Mouse (Mus musculus): Measurements from ENCODE around the gene Snx29. TPM values are rescaled to one million over a fixed set of nuclear protein-coding genes. Genes with fewer than 3 reads are reported as not detected.
"Not testable (repeated sequence)": the region's sequence is repeated elsewhere in the genome, so short reads cannot be mapped to it uniquely, and the experiment has no call there.

The Snx29 gene
- 1 to 10 TPM; 5.1 to 8.3 TPM for polyA plus RNA-seq (2017; shearing (Covaris generic))

DNA sequence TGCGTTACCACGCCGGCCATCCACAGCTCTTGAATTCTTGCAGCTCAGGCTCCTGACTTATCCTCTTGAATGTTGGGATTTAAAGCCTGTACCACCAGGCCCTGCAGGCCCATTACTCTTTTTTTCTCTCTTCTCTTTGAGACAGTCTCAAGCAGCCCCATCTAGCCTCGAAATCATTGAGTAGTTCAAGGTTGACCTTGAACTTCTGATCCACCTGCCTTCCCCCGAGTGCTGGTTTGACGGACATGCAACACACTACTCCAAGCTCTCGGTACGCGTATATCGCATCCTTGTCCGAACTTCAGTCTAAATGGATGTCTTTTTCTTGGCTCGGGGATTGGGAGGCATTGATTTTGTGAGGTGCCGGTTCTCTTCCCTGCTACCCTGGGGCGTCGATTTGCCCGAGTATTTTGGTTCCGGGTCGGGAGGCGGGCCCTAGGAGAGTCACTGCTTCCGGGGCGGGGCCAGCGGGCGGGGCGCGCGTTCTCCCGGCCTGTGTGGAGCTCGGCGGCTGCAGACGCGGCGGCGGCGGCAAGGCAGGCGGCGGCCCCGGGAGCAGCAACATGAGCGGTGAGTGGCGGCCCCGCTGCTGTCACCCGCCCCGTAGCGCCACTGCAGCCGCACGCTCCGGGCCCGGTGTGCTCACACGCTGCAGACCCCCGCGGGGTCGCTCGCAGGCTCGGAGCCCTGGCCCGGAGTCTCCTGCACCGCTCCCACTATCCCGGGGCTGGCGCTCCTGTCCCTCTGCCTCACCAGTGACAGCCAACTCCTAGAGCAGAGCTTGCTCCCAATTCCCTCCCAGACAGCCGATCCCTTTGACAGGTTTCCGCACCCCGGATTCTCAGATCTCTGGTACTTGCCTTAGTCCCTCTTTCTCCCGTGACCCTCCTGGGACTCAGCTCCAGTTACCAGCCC is at the start of gene Snx29:
Gene Snx29 (plus strand): TSS at position 500 of the 915 bp plus-strand sequence.
- peak; percentile 96 for ATAC-seq

DNA sequence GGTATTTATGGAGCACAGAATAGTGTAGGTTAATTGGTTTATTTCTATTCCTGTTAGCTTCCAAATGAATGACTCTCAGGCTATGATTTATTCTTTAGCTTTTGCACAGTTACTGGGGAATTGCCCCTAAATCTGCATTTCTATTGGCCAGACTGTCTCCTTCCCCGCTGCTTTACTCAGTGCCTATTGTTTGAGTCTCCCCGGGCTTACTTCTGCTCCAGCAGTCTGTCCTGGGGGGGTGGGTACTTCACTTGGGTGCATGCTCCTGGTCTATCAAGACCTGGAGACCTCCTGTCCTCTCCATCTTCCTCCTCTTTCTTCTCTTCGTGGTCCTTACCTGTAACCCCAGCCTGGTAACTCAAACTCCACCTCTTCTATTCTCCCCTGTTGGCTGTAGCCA is 45.8 kb upstream of the Snx29 start:
- ATAC-seq = no peak

DNA sequence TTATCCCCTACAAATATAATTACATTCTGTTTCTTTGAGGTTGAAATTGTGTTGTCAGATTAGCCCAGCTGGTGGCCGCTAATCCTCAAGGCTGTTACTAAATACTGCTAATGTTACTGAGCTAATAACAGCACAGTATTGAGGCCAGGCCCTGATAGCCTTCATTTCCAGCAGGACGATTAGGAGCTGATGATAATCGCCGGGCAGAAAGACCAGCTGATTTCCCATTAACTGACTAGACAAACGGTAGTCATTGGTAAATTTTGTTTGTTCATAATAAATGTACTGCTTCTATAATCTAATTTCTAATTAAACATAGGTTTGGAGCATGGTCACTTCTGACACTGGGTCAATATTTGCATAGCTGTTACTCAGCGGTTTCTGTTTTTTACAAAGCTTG is 43.9 kb upstream of the Snx29 start:
- ATAC-seq = no peak

DNA sequence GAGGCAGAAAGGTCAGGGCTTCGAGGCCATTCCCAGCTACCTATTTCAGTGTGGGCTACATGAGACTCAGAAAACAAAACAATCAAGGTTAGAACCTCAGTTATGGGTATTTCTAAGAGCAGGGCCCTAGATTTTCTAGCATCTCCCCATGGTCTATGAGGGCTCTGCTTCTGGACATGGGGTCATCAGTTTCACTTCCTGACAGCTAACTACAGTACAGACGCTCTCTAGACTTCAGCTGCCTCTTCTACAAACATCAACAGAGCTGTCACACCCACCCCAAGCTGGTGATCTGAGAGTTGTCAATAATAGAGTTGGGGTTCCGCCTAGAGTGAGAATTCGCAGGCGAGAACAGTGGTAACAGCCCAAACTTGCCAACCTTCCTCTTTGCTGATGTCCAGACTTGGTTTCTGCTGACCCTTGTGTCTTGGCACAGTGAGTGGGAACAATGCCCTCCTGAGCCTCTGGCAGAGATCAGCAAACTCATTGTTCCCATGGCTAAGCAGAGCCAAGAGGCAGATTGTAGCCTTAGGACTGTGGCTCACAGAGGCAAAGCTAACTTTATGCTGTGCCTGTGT is 40.0 kb upstream of the Snx29 start:
- no peak for ATAC-seq

DNA sequence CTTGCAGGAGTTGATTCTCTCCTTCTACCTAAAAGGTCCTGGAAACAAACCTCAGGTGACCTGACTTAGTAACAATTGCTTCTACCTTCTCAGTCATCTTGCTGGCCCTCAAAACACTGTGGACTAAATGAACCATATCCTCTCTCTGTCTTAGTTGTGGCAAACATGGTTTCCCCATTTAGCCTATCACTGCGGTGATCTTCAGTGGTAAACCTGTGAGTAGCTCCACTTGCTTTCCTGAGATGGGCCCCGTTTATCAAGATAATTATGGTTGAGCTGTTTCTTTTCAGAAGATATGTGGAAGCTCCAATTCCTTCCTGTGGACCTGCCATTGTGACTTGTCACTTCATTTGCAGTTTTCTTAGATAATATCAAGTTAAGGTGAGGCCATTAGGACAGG is 37.8 kb upstream of the Snx29 start:
- ATAC-seq = no peak

DNA sequence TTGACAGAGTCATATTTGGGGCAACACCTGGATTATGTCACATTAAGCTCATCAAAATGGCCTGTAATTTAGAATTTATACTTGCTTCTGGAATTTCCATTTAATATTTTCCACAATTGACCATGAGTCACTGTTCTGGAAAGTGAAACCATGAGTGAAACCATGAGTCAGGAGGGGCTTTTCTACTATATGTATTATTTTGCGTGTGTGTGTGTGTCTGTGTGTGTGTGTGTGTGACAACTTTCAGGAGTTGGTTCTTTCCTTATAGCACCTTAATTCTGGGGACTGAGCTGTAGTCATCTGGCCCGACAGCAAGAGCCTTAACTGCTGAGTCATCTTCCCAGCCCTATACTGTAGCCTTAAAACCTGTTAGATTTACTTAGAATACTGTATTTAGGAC is 36.8 kb upstream of the Snx29 start:
- no peak for ATAC-seq

DNA sequence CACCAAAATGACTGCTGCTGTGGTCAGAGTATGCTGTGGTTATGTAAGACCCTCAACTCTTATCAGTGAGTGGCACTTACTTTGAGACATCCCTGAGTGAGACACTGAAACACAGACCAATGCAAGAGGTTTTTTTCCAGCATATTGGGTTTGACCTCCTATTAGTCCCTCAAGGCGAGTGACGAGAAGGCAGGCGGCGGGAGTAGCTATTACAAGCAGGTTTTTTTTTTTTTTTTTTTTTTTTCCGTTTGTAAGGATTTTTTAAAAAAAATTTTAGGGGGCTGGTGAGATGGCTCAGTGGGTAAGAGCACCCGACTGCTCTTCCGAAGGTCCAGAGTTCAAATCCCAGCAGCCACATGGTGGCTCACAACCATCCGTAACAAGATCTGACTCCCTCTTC is 33.8 kb upstream of the Snx29 start:
- ATAC-seq = not testable (repeated sequence)

DNA sequence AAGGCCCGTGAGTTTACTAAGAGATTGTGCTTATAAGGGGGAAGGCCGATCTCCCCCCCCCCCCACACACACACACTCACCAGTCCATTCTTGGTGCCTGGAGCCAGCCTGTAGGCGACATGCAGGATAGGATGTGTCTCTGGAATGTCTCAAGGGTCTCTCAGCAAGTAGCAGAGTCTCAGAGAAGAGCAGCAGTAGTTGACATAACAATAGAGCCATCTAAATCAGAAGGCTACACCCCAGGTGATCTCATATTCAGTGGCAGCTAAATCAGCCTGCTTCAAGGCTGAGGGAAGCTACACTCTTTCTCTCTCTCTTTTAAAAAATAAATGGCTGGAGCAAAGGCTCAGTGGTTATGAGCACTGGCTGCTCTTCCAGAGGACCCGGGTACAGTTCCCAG is 27.1 kb upstream of the Snx29 start:
- not testable (repeated sequence) for ATAC-seq

DNA sequence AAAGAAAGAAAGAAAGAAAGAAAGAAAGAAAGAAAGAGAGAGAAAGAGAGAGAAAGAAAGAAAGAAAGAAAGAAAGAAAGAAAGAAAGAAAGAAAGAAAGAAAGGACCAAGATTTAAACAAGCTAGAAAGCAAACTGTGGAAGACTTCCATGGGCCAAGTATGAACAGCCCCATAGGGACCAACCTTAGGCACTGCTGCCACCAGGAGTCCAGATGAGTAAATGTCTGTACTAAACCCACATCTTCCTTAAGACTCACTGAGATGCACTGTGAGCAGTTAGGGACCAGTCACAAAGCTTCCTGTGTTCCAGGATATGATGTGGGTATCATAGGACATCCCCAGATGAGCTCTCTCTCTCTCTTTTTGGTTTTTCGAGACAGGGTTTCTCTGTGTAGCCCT is 25.0 kb upstream of the Snx29 start:
- peak; percentile 49 for ATAC-seq

DNA sequence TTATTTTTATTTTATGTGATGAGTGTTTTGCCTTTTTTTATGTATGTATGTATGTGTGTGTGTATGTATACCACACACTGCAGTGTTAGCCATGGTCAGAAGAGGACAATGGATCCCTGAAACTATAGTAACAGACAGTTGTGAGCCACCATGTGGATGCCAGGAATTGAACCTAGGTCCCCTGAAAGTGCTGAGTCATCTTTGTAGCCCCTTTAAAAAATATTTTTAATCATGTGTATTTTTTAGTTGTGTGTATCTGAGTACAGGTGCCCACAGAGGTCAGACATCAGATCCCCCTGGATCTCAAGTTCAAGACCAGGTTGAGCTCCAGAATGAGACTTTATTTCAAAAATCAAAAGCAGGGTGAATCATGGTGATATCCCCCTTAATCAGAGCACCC is 19.0 kb upstream of the Snx29 start:
- ATAC-seq = no peak

DNA sequence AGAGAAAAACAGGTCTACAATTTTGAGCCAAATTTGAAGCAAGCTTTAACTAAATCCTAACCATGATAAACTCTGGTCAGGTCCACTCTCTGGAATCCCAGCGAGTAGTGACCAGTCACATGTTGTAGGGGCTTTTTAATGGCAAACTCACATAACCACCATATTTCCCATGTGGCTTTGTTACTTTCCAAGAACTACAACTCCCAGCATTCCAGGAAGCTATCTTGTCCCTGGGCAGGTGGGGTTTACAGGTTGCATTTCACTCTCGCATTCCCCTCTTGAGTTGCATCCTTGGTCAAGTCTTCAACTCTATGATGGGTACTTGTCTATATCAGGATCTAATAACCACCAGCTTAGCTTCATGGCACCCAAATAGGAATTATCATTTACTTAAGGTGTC is 17.2 kb upstream of the Snx29 start:
- no peak for ATAC-seq

DNA sequence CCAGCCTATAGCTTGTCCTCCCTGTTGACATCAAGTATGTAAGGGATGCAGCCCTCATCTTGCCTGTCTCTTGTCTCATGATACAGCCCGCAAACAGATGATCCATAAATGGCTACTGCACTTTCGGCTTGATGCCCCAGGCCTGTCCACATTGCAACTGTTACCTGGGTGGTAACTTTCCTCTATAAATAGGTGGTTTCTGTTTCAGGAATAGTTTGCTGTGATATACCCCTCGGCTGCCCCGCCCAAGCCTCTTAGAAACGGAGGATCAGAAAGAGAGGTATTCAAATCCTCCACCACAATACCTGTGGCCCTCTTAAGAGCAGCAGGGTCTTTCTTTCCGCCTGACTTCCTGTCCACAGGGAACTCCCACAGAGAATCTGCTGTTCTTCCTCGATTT is 9.2 kb upstream of the Snx29 start, which contains the start of gene Tnfrsf17:
Gene Tnfrsf17 (plus strand): TSS at position 301 of the 400 bp plus-strand sequence.
- ATAC-seq = no peak

DNA sequence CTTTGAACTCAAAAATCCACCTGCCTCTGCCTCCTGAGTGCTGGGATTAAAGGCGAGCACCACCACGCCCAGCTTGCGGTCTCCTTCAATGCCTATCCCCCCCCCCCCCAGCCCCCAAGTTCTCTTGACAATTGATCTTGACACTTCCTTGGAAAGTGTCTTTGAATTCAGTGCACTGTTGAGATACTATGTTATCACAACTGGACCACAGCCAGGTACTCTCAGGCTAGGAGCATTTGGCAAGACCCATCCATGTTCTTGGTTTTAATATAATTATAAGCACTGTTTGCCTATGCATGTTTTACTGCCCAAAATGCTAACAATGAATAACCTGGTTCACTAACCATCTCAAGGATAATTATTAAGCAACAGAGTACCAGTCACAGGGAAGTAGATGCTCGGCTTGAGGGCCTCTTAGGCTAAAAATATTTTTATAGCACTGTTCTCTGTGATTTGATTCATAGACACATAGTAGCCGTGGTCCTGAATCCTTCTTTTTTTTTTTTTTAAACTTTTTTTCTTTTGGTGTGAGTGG is 6.9 kb upstream of the Snx29 start:
- no peak for ATAC-seq

DNA sequence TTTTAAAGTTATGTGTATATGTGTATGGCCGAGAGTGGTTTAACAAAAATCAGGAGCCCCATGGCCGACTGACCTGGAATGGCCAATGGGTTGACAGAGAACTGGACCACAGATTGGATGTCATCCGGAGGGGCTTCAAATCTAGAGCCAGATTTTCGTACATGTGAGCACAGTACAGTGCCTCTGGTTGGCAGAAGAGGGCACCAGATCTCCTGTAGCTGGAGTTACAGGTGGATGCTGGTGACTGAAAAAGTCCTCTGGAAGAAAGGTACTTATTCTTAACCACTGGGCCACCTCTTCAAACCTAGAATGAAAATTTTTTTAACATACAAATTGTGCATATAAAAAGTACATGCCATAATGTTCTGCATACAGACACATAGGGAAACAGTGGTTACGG is 6.0 kb upstream of the Snx29 start:
- ATAC-seq = no peak

DNA sequence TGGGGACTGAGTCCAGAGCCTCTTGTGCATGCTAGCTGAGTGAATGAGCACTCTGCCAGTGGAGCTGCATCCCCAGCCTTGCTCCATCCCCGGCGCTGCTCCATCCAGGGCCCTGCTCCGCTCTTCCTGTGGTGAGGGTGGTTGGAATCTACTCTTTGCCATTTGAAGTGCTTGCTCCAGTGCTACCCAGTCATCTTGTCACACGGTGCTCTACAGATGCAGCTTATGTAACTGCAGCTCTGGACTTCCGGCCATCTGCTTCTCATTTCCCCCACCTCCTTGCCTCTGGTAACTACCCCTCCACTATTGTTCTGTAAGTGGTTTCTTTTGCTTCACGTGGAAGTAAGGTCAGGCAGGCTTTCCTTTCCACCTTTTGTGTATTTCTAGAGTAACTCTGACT is 5.4 kb upstream of the Snx29 start:
- ATAC-seq = no peak

DNA sequence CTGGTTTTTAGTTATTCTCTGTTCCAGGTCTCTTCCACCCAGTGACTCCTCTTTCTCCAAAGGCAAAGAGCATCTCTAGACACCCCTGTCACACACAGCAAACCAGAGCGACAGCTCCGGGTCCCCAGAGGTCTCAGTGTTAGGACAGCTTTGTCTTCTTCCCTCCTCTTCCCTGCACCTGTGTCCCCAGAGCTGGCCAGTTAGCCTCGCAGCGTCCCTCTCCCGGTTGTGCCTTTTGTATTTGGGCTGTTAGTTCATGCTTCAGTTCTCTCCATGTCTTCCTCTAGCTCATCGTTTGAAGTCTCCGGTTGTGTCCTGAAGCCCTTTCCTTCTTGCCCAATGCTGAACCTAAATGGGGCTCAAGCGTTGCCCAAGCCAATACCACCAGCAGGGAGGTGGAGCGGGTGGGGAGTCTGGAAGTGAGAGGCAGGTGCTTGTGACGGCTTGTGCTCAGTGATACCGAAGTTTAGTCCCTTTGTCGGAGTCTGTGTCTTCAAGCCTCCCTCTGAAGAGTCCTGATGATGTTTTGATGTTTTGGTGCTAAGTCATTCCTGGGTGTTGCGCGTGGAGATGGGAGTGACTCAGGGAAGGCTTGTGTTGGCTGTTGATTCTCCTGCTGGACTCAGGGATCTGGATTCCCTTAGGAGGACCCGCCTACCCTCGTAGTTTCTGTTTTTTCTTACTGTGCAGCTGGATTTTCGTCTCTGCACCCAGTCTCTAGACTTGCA is 780 bp downstream of the Snx29 start:
- peak; percentile 22 for ATAC-seq

DNA sequence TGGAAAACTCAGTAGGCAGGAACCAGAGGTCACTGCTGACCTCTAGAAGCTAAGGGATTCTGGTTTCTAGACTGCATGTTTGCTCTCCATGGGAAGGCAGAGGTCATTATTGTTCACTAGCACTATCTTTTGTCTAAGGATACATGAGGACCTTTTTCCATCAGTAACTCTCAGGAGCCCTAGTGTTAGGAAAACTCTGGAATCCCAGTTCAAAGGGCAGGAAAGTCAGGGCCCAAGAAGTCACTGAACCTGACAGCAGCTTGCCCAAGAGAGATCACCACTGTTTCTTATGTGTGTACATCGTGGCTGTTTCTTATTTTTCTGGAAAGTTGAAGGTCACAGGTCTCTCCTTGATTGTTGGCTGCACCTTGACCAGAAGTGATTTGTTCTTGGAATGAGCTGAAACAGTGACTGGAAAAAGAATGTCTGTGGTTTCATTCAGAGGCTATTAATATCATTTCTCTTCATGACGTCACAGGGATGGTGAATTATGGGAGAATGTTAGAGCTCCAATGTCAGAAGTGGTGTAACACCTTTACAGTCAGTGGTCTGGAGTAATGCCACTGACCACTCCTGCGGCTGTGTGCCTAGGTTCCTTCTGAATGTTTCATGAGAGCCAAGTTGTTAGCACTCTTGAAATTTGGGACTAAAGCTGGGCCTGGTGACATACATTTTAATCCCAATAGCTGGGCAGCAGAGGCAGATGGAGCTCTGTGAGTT is 7.5 kb downstream of the Snx29 start:
- ATAC-seq = no peak

DNA sequence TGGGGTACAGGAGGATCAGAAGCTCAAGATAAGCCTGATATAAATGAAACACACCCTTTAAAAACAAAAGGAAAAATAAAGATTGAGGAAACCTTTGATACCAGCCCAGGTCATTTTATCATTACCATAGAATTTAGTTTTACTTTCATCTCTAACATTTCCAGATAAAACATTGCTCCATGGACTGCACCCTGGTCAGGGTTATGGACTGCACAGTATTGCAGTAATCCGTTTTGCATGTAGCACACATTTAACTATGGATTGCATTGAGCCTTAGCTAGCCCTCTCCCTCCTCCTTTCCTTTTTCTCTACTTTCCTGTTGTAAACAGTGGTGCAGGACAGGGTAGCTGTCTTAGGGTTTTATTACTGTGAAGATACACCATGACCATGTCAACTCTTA is 8.3 kb downstream of the Snx29 start:
- no peak for ATAC-seq

DNA sequence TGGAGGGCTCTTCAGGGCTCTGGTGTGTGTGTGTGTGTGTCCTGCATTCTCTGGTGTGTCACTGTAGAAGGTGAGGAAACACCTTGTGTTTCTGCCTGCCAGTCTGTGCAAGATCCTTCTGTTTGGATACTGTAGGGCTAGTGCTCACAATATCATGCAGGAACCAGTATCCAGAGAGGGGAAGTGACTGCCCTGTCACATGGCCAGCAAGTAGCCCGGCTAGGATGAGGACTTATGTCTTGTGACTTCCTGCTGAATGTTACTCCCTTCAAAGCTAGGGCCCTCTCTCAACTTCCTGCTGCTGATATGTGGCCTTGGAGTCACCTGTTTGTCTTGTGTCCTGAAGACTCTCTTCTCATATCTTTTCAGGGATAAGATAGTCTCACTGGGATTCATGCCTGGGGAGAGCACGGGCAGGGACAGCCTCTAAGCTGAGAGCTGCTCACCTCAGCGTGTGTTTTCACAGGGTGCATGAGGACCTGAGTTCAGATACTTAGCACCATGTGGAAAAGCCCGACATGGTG is 20.6 kb downstream of the Snx29 start:
- ATAC-seq = no peak

DNA sequence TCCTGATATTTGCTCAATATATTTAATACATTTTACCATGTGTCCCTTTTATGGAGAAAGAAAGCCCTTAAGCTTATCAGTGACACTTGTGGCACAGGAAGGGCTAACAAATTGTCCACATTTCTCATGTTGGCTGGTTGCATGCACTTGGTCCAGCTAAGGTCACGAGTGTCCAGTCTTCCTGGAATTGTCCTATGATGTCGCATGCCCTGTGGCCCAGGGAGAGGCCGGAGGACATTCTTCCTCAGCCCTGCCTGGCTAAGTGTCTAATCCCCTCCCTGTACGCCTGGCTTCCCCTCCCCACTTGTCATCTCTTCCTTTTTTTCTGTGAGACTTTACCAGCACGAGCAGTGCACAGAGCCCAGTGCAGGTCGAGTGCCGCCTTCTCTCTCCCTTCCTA is 29.2 kb downstream of the Snx29 start:
- no peak for ATAC-seq

DNA sequence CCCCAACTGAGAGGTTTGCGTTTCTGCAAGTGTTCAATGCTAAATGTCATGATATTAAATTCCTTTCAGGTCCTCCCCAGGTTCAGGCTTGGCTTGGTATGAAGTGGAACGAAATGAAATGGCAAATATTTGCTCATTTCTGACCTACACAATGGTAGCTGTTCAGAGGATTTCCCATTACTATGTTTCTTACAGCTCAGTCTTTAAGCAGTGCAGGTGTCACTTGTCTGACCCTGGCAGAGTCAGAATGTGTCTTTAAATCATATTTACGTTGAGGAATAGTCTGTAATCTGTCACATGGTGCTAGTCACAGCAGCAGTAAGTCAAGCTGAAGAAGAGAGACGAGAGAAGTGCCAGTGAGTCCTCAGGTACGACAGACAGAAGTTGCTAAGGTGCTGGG is 36.5 kb downstream of the Snx29 start:
- no peak for ATAC-seq

DNA sequence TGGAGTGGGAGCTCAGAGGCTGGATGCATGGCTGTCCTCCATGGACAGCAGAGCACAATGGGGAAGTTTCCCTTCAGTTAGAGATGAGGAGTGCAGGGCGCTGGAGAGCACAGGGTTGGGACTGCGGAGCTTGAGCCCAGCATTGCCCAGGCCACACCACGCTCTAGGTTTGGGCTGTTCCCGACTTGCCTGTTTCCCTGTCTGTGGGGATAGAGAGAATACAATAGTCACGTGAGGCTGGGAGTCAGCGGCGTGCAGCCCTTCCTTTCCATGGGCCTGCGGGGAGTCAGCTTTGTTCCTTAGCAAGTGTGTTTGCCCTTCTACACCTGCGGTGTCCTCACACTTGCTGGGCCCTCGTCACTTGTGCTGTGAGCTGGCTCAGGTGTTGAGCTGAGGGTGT is 37.2 kb downstream of the Snx29 start:
- no peak for ATAC-seq
